Mouse (Mus musculus) kidney, adult 18-20 months (tissue): ENCODE measurements around the gene Cstf1.

Source experiments
- DNase-seq: peaks from one replicate; pipeline ENCODE4 v3.0.0; 2021

Cstf1 gene

GRCm38 (mm10) chr2:172418208-172418607 lies 47.7 kb downstream of the Cstf1 start:
- DNase-seq = no peak

GRCm38 (mm10) chr2:172430609-172431008 lies 60.1 kb downstream of the Cstf1 start:
- DNase-seq = no peak
